Mouse (Mus musculus) forebrain, embryonic 14.5 days (tissue): ENCODE measurements around the gene Tubb5. TPM values are rescaled to one million over a fixed set of nuclear protein-coding genes. Genes with fewer than 3 reads are reported as not detected.

Source experiments
- ATAC-seq: fragments of 200-750 bp; cut with Nextera tagmentation; 2 replicates; pipeline ENCODE4 v1.8.0; 2017; ENCODE audit warnings: mild to moderate bottlenecking, moderate library complexity
- DNase-seq: peaks from one replicate; pipeline ENCODE4 v3.0.0-alpha.2; 2015; ENCODE audit warnings: low spot score
- H3K27ac ChIP-seq: fragments of 300-500 bp; sonication (generic); 2 replicates; pipeline ENCODE4 v1.5.1; 2014; ENCODE audit warnings: low read depth, mild to moderate bottlenecking, control low read depth, low read length, moderate library complexity
- H3K27me3 ChIP-seq: fragments of 300-500 bp; sonication (generic); replicated peaks from 2 replicates; pipeline ENCODE4 v1.6.1; 2014; ENCODE audit warnings: low read length, control low read depth, mixed read lengths; ENCODE audit not compliant: control insufficient read depth, insufficient read depth
- H3K36me3 ChIP-seq: fragments of 300-500 bp; sonication (generic); 2 replicates; pipeline ENCODE4 v1.6.1; 2014; ENCODE audit warnings: low read length, control low read depth; ENCODE audit not compliant: control insufficient read depth, insufficient read depth
- H3K4me1 ChIP-seq: fragments of 300-500 bp; sonication (generic); 2 replicates; pipeline ENCODE4 v1.6.1; 2014; ENCODE audit warnings: antibody characterized with exemption, low read length, control low read depth; ENCODE audit not compliant: control insufficient read depth, insufficient read depth
- H3K4me2 ChIP-seq: fragments of 300-500 bp; sonication (generic); 2 replicates; pipeline ENCODE4 v1.6.1; 2014; ENCODE audit warnings: mild to moderate bottlenecking, control low read depth, low read length
- H3K4me3 ChIP-seq: fragments of 300-500 bp; sonication (generic); 2 replicates; pipeline ENCODE4 v1.5.1; 2014; ENCODE audit warnings: low read depth, low read length, control low read depth
- H3K9ac ChIP-seq: fragments of 300-500 bp; sonication (generic); 2 replicates; pipeline ENCODE4 v1.6.1; 2014; ENCODE audit warnings: mild to moderate bottlenecking, low read length, control low read depth, moderate library complexity
- H3K9me3 ChIP-seq: fragments of 300-500 bp; sonication (generic); replicated peaks from 2 replicates; pipeline ENCODE4 v1.6.1; 2016; ENCODE audit warnings: low read length, control low read depth, mixed read lengths; ENCODE audit not compliant: control insufficient read depth
- WGBS: fragments of 180-500 bp; shearing (Covaris S2); extraction: QIAGEN DNeasy Blood & Tissue Kit; methylation state at CpG from one replicate; pipeline ENCODE4 v1.1.7; 2014; 5-methylcytosine and 5-hydroxymethylcytosine counted together
- polyA plus RNA-seq: library from polyadenylated mRNA; unstranded; fragments of >200 nt; fragmentation: Nextera tagmentation; extraction: Ambion mirVana; gene quantifications from 2 replicates; pipeline ENCODE4 v1.2.1, GENCODE M21; 2014

The Tubb5 gene
- polyA plus RNA-seq, 1 experiment from 2014 or later: 2,004 TPM

DNA sequence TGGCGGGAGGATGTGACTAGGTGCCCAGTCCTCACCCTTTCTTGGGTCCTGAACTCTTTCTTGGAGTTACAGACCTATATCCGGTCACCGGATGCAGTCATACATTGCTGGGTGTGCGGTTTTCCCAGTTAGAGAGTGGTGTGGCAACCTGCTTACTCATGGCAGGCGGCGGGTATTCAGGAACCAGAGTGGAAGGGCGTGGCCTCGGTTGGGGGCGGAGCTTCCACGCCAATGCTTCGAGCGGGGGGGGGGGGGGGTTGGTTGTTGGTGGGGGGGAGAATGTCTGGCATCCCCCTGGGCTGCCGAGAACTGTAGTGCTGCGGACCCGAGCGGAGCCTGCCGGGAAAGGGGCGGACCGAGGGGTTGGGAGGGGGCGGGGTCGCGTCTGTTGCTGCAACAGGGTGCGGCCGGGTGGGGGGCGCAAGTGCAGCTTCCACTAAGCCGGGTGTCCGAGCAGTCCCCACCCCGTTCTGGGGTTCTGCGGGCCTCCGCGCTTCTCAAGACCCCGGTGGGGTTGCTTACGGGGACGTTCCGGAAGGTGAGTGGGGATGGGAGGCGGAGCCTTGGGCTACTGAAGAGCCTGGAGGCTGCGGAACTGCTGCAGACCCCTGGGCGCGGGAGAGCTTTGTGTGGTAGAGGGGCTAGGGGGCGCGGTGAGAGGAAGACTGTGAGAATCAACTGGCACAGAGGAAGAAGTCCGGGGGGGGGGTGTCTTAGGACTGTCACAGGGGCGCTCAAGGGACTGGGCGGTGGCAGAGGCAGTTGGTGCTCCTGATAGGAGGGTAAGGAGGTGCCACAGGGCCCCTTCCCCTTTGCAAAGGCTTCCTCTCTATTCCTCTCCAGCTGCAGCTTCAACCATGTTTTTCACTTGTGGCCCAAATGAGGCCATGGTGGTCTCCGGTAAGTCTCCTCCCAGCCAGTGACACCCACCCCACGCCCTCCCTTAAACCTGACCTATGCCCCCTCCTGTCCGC, 14.9 kb downstream of the Tubb5 start, which contains the start of gene Flot1:
Gene Flot1, plus strand, starts transcription at position 267 of the 974 bp plus-strand sequence.
- DNase-seq (peak; percentile 92), ATAC-seq (peak; percentile 91)
- Histone ChIP-seq H3K4me2 (peak within 1 kb of the TSS; percentile 93), H3K9ac (peak within 1 kb of the TSS; percentile 70), H3K4me3 (peak within 1 kb of the TSS; percentile 54), H3K36me3 (peaks cover 23% of the 10 kb centered on the region), H3K4me1 (peaks cover 16% of the 10 kb centered on the region), H3K9me3 (no peaks in the 10 kb centered on the region), H3K27me3 (no peaks in the 10 kb centered on the region; the same call in 1 of the 2 replicates), H3K27ac (peak within 1 kb of the TSS; percentile 73)
- WGBS: under 1% methylated on average over 39 of the region's 47 CpGs

DNA sequence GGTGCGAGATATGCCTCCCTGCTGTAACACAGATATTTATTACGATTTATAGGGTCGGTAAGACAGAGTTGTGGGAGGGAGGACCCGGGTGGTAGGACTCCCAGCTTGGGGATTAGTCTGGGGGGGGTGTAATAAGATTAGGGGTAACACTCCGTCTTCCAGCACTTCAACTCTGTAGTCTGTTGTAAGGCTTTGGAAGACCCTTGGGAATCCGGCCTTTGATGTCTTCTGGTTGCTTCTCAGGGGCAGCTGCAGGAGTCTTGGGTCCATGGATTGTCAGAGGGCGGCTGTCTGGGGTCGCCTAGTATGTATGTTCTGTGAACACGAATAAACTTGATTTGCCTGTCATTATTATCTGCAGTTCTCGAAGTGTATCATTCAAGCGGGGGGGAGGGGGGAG, 15.5 kb downstream of the Tubb5 start:
- 0 out of 2 replicates have a peak overlapping the region, but pooled peaks have one; percentile 73 for H3K27ac ChIP-seq
- peak overlapping the region; percentile 61 for H3K9ac ChIP-seq
- peak overlapping the region; percentile 93 for H3K4me2 ChIP-seq
- DNase-seq (no peak), ATAC-seq (no peak; the same call in 1 of the 2 replicates)
- no peaks in the 10 kb centered on the region for H3K9me3 ChIP-seq
- H3K4me3 ChIP-seq: peak overlapping the region; percentile 54
- 3% methylated on average over 11 of the region's 11 CpGs for WGBS
- H3K27me3 ChIP-seq: no peaks in the 10 kb centered on the region; the same call in 1 of the 2 replicates
- peaks cover 16% of the 10 kb centered on the region for H3K36me3 ChIP-seq
- H3K4me1 ChIP-seq: peaks cover 16% of the 10 kb centered on the region

DNA sequence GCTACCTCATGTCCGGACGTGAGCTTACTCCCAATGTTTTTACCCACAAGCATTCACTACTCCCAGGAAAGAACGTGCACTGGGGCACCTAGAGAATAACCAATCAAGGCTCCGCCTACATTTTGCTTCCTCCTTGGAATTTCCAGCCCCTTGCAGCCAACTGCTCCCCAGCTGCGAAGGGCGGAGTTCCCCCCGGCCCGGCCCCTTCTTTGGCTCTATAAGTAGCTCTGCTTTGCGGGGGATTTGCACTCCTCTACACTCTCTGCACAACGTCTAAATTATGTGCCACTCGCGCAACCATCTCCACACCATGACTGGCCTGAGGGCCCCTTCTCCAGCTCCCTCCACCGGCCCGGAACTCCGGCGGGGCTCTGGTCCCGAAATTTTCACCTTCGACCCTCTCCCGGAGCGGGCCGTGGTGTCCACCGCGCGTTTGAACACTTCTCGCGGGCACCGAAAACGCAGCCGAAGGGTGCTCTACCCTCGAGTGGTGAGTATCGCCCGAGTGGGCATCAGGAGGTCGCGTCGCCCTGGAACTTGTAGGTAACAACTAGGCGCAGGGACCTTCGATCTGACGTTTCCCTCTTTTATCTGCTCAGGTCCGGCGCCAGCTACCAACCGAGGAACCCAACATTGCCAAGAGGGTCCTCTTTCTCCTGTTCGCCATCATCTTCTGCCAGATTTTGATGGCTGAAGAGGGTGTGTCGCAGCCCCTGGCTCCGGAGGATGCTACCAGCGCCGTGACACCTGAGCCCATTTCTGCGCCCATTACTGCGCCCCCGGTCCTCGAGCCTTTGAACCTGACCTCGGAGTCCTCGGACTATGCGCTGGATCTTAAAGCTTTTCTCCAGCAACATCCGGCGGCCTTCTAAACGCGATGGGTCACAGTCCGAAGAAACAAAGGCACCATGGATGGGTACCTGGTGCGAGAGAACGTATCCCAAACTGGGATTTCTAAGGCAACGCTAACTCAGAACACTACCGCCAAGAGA, 16.4 kb downstream of the Tubb5 start, which contains the start of gene Ier3:
Gene Ier3, plus strand, starts transcription at position 246 of the 992 bp plus-strand sequence.
- WGBS: 1% methylated on average over 62 of the region's 62 CpGs
- H3K36me3 ChIP-seq: peaks cover 8% of the 10 kb centered on the region
- peak; percentile 85 for DNase-seq
- H3K4me1 ChIP-seq: peaks cover 16% of the 10 kb centered on the region
- peak within 1 kb of the TSS; percentile 61 for H3K9ac ChIP-seq
- no peak within 1 kb of the TSS; the same call in 1 of the 2 replicates for H3K27ac ChIP-seq
- peak within 1 kb of the TSS; percentile 93 for H3K4me2 ChIP-seq
- no peaks in the 10 kb centered on the region for H3K9me3 ChIP-seq
- peak; percentile 38 for ATAC-seq
- peak within 1 kb of the TSS; percentile 54 for H3K4me3 ChIP-seq
- no peaks in the 10 kb centered on the region; the same call in 1 of the 2 replicates for H3K27me3 ChIP-seq

DNA sequence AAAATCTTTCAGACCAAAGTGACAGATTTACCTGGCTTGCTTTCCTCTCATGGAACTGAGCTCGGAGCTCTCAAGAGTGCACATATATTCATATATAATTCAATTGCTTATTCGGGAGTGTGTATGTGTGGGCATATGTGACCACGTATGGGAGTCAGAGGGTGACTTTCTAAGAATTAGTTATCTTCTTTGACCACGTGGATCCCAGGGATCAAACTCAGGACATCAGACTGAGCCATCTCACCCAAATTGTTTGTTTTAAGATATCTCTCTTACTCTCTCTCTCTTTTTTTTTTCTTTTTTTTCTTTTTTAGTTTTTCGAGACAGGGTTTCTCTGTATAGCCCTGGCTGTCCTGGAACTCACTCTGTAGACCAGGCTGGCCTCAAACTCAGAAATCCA, 18.0 kb downstream of the Tubb5 start:
- H3K4me1 ChIP-seq: peaks cover 16% of the 10 kb centered on the region
- no peaks in the 10 kb centered on the region for H3K36me3 ChIP-seq
- DNase-seq (no peak), ATAC-seq (no peak)
- H3K27ac ChIP-seq: no peak overlapping the region
- no peak overlapping the region for H3K9ac ChIP-seq
- no peaks in the 10 kb centered on the region for H3K9me3 ChIP-seq
- no peak overlapping the region for H3K4me2 ChIP-seq
- WGBS: 82% methylated on average over 5 of the region's 5 CpGs
- no peak overlapping the region for H3K4me3 ChIP-seq
- H3K27me3 ChIP-seq: no peaks in the 10 kb centered on the region; the same call in 1 of the 2 replicates

DNA sequence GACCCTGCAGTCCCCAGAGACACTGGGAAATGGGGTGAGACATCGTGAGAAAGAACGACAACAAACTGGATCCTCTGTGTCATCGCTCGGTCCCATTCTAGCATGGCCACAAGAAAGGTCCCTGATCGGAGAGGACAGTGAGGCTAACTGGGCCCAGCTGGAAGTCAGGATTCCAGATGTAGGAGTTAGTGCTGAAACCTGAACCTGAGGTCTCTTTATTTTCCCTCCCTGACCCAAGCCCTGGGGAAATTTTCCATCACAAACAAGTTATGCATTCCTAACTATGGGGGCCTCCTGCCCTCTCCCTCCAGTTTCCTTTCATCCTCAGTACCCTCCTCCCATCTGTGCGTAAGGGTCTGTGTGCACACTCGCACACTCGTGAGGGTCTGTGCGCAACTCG, 20.9 kb downstream of the Tubb5 start:
- ATAC-seq (no peak), DNase-seq (no peak)
- H3K9me3 ChIP-seq: no peaks in the 10 kb centered on the region
- no peaks in the 10 kb centered on the region; the same call in 1 of the 2 replicates for H3K27me3 ChIP-seq
- no peak overlapping the region for H3K9ac ChIP-seq
- no peak overlapping the region for H3K4me3 ChIP-seq
- H3K27ac ChIP-seq: no peak overlapping the region
- no peak overlapping the region for H3K4me2 ChIP-seq
- peaks cover 16% of the 10 kb centered on the region for H3K4me1 ChIP-seq
- H3K36me3 ChIP-seq: no peaks in the 10 kb centered on the region
- WGBS: 63% methylated on average over 10 of the region's 10 CpGs

DNA sequence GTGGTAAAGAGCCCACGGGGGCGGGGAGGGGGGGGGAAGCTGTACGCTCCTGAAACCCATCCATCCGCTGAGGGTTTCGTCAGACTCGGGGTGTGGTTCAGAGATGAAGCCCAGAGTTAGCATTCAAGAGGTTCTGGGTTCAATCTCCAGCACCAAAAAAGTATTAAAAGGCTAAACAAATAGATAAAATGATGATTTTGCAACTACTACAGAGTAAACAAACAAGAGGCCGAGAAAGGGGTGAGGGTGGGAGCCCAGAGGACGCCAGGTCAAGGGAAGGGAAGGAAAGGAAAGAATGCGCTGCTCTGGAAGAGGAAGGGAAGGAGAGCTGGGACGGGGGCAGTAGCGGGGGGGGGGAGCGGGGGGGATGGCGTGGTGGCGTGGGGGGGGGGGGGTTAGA, 21.4 kb downstream of the Tubb5 start:
- Histone ChIP-seq H3K27me3 (no peaks in the 10 kb centered on the region; the same call in 1 of the 2 replicates), H3K4me1 (peaks cover 12% of the 10 kb centered on the region), H3K9ac (no peak overlapping the region), H3K4me3 (no peak overlapping the region), H3K27ac (no peak overlapping the region), H3K9me3 (no peaks in the 10 kb centered on the region), H3K4me2 (no peak overlapping the region), H3K36me3 (no peaks in the 10 kb centered on the region)
- WGBS: 39% methylated on average over 12 of the region's 14 CpGs
- DNase-seq: no peak
- ATAC-seq: no peak

DNA sequence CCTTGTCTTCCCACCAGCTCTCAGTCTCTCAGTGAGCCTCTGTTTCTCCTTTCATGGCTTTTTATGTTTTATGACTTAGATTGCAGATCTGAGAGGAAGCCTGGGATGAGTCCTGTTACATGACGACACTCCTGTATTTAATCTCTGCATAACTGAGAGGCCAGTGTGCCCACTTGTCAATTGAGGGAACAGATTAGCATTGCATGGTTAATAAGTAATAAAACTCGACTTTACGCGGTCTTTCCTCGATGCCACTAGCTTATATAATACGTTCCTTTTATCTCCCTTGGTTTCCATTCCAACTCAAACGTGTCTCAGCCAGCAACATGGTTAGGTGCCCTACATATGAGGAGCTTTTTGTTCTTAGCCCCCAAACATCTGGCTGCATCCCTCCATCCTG, 22.3 kb downstream of the Tubb5 start:
- H3K4me2 ChIP-seq: no peak overlapping the region
- no peaks in the 10 kb centered on the region for H3K36me3 ChIP-seq
- no peak overlapping the region for H3K27ac ChIP-seq
- no peaks in the 10 kb centered on the region; the same call in 1 of the 2 replicates for H3K27me3 ChIP-seq
- H3K4me1 ChIP-seq: peaks cover 9% of the 10 kb centered on the region
- whole genome bisulfite sequencing: 77% methylated on average over 7 of the region's 7 CpGs
- no peak overlapping the region for H3K4me3 ChIP-seq
- no peak for ATAC-seq
- no peak overlapping the region for H3K9ac ChIP-seq
- no peaks in the 10 kb centered on the region for H3K9me3 ChIP-seq
- DNase-seq: no peak

DNA sequence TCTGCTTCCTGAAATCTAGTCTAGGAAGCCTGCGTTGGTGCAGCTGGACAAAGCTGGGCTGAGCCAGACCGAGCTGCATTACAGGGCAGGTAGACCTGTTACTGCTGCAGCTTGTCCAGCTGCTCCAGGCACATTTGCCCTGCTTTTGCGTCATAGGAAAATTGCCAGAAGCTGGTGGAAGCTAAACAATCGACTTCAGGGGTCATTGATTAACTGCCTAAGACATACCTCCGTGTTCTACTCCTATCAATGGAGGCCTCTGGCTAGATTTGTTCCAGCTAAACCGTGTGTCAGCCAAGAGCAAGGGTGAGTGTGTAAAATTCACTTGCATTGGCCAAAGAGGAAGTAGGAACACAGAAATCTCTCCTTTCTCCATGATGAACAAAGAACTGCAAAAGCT, 23.4 kb downstream of the Tubb5 start:
- Histone ChIP-seq H3K4me2 (no peak overlapping the region), H3K27ac (no peak overlapping the region), H3K36me3 (no peaks in the 10 kb centered on the region), H3K9me3 (no peaks in the 10 kb centered on the region), H3K27me3 (no peaks in the 10 kb centered on the region), H3K4me3 (no peak overlapping the region), H3K9ac (no peak overlapping the region), H3K4me1 (peaks cover 7% of the 10 kb centered on the region; the same call in 1 of the 2 replicates)
- WGBS: 71% methylated on average over 6 of the region's 6 CpGs
- DNase-seq (no peak), ATAC-seq (no peak)
